Mouse (Mus musculus): ENCODE results near the gene Col6a5.

DNA sequence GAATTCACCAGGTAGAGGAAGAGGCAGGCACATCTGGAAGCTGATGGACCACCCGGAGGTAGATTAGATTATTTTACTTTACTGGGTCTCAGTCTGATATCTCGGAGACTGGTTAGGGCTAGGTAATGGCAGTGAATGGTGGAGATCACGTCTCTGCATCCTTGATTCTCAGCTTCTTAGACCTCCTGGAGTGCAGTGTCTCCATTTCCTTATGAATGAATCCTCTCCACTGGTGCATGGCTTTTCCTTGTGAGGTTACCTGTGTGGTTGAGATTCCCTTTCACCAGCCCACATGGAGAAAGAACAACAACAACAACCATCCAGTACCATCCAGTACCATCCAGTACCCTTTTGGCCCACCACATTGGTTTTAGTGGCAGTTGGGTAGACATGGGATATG, 11.6 kb upstream of the Col6a5 start:
- TF ChIP-seq POLR2AphosphoS2 (IDR thresholded peaks at IDR 0.05; ENCODE audit: low read depth, low read length) (no peak), TCF12 (IDR thresholded peaks at IDR 0.05; ENCODE audit: low read depth, low read length) (no peak)

Data from CH12.LX (cell line).